Mouse (Mus musculus): Measurements from ENCODE around the gene Pcolce2.
"Not testable (repeated sequence)": the region's sequence is repeated elsewhere in the genome, so short reads cannot be mapped to it uniquely, and the experiment has no call there.

Pcolce2 gene

GRCm38 (mm10) chr9:95637271-95638181, at the start of gene Pcolce2:
Gene Pcolce2, plus strand, starts transcription at chr9:95637601.
- DNase-seq (ENCODE audit: low spot score in 2 of 2), result no peak

- DNase-seq (ENCODE audit: low spot score in 2 of 2), result no peak
Observed at GRCm38 (mm10) chr9:95588070-95588469, 49.3 kb upstream of the Pcolce2 start.

GRCm38 (mm10) chr9:95594291-95594690, 43.1 kb upstream of the Pcolce2 start:
- DNase-seq (ENCODE audit: low spot score in 2 of 2), result no peak

GRCm38 (mm10) chr9:95597466-95598178, 39.8 kb upstream of the Pcolce2 start:
- no peak for DNase-seq (ENCODE audit: low spot score in 2 of 2)

GRCm38 (mm10) chr9:95598179-95598721, 39.2 kb upstream of the Pcolce2 start:
- DNase-seq (ENCODE audit: low spot score in 2 of 2), result no peak

- no peak for DNase-seq (ENCODE audit: low spot score in 2 of 2)
Observed at GRCm38 (mm10) chr9:95599399-95599798, 38.0 kb upstream of the Pcolce2 start.

GRCm38 (mm10) chr9:95602849-95603248, 34.6 kb upstream of the Pcolce2 start:
- no peak for DNase-seq (ENCODE audit: low spot score in 2 of 2)

- no peak for DNase-seq (ENCODE audit: low spot score in 2 of 2)
Observed at GRCm38 (mm10) chr9:95603316-95603715, 34.1 kb upstream of the Pcolce2 start.

- no peak for DNase-seq (ENCODE audit: low spot score in 2 of 2)
Observed at GRCm38 (mm10) chr9:95607196-95607595, 30.2 kb upstream of the Pcolce2 start.

- DNase-seq (ENCODE audit: low spot score in 2 of 2), result no peak
Observed at GRCm38 (mm10) chr9:95612246-95612768, 25.1 kb upstream of the Pcolce2 start.

- no peak for DNase-seq (ENCODE audit: low spot score in 2 of 2)
Observed at GRCm38 (mm10) chr9:95613426-95614127, 23.8 kb upstream of the Pcolce2 start.

GRCm38 (mm10) chr9:95614861-95615615, 22.4 kb upstream of the Pcolce2 start:
- DNase-seq (ENCODE audit: low spot score in 2 of 2), result no peak

- no peak for DNase-seq (ENCODE audit: low spot score in 2 of 2)
Observed at GRCm38 (mm10) chr9:95615961-95616360, 21.4 kb upstream of the Pcolce2 start.

GRCm38 (mm10) chr9:95618572-95618971, 18.8 kb upstream of the Pcolce2 start:
- DNase-seq (ENCODE audit: low spot score in 2 of 2), result no peak

GRCm38 (mm10) chr9:95624072-95624471, 13.3 kb upstream of the Pcolce2 start:
- DNase-seq (ENCODE audit: low spot score in 2 of 2), result no peak

- DNase-seq (ENCODE audit: low spot score in 2 of 2), result no peak
Observed at GRCm38 (mm10) chr9:95628439-95628948, 8.9 kb upstream of the Pcolce2 start.

GRCm38 (mm10) chr9:95629561-95629960, 7.8 kb upstream of the Pcolce2 start:
- not testable (repeated sequence) for DNase-seq (ENCODE audit: low spot score in 2 of 2)

- DNase-seq (ENCODE audit: low spot score in 2 of 2), result no peak
Observed at GRCm38 (mm10) chr9:95636395-95636794, 1.0 kb upstream of the Pcolce2 start.

GRCm38 (mm10) chr9:95639919-95640318, 2.5 kb downstream of the Pcolce2 start:
- no peak for DNase-seq (ENCODE audit: low spot score in 2 of 2)

- no peak for DNase-seq (ENCODE audit: low spot score in 2 of 2)
Observed at GRCm38 (mm10) chr9:95645926-95646325, 8.5 kb downstream of the Pcolce2 start.

GRCm38 (mm10) chr9:95653363-95653762, 16.0 kb downstream of the Pcolce2 start:
- no peak for DNase-seq (ENCODE audit: low spot score in 2 of 2)
